Mouse (Mus musculus) liver, adult 2 months (tissue): ENCODE measurements at regions not wholly inside any gene's neighbourhood (a gene's known extent, or its start where the extent isn't known, plus 50 kb on each side); places are given as distances from the start of the nearest gene placed in this dataset.

Experiments used
- CTCF ChIP-seq: fragments of 200-500 bp; IDR thresholded peaks from 2 replicates; pipeline ENCODE4 v1.5.1; 2011; ENCODE audit warnings: low read depth, low read length, control low read depth
- POLR2A ChIP-seq: fragments of 200-500 bp; IDR thresholded peaks from 2 replicates; pipeline ENCODE4 v1.6.1; 2011; ENCODE audit warnings: low read length, control low read depth; ENCODE audit not compliant: insufficient read depth; ENCODE audit errors: extremely low read depth

GRCm38 (mm10) chr9:113229391-113229790, 478.7 kb downstream of the Pdcd6ip start:
- TF ChIP-seq CTCF (no peak), POLR2A (no peak)
